Mouse (Mus musculus) kidney, adult 18-20 months (tissue): ENCODE measurements at regions not wholly inside any gene's neighbourhood (a gene's known extent, or its start where the extent isn't known, plus 50 kb on each side); places are given as distances from the start of the nearest gene placed in this dataset.

Experiments
- DNase-seq: peaks from one replicate; pipeline ENCODE4 v3.0.0; 2021

DNA sequence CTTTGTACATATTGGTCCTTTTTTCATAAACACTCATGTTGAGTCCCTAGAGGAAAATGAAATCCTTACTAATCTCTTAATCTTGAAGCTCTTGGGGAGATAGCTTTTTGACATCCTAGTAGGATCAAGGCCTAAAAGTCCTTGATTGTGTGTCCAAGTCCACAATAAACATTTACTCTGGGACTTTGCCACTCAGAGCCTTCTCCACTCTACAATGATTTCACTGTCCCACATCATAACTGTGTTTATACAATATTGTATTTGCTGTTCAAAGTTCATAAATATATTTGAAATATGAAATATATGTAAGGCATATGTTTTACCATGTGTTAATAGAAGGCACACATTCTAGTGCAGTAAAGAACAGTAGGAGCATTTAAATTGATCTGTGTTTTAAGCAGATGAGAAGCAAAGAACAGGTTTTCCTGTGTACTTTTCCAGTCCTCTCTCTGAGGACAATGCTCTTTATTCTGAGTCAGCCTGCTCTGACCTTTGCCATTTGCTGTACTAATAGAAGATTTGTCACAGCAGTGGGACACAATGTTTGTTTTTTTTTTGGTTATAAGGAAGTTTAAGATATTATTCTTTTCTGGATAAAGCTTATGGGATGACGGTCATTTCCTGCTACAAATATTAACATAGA, 130.7 kb upstream of the Gprin3 start:
- DNase-seq, result no peak

DNA sequence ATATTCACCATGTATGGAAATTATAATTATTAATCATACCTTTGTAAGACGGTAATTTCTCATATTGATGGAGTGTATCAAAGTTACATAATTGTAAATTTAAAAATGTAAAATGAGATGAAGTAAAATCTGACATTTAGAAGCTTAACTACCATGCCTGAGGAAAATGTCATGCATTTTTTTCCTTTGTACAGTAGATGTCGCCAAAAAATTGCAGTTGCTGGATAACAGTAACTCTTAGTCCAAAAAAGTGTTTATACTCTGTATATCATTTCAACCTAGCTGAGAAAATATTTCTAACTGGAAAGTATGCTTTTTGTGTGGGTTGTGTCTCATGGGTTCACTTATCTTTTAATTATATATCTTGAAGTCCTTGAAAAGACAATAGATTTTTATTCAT, 110.9 kb upstream of the Gprin3 start:
- no peak for DNase-seq

- no peak for DNase-seq
Observed at GRCm38 (mm10) chr6:59524940-59525265, 98.8 kb upstream of the Gprin3 start.

GRCm38 (mm10) chr6:59524095-59524939, 98.2 kb upstream of the Gprin3 start:
- DNase-seq, result no peak

DNA sequence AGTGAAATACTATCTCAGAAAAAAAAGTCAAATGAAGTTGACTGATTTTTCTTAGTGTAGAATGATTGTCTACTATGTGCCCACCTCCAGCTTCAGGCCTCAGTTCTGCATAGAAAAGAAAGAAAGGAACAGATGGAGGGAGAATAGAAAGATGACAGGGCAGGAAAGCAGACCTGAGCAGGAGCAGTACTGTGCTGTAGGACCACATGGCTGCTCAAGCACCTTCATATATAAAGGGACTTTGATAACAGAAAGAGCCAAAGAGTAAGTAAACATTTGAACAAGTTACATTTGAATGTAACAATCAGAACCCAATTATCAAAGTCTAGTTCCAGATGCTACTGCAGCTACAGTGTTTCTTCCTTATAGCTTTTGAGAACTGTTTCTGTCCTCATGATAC, 96.9 kb upstream of the Gprin3 start:
- DNase-seq, result no peak

GRCm38 (mm10) chr6:59500818-59501217, 74.7 kb upstream of the Gprin3 start:
- no peak for DNase-seq

DNA sequence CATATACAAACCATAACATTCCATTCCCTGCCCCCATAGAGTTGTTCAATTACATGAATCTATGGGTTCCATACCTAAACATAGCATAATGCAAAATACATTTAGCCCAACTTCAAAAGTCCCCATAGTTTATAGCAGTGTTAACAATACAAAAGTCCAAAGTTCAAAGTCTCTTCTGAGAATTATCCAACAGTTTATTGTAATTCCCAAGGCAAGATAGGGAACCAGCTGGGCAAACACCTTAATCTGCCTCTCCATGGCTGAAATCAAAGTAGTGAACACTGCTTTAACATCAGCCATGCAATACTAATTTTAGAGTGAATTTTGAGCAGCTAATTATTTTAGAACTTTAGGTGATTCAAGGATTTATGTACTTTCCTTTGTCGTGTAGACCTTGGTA, 72.7 kb upstream of the Gprin3 start:
- DNase-seq, result no peak

GRCm38 (mm10) chr6:59498079-59498478, 72.0 kb upstream of the Gprin3 start:
- DNase-seq, result peak; percentile 78

GRCm38 (mm10) chr6:59489001-59489575, 63.0 kb upstream of the Gprin3 start:
- no peak for DNase-seq

DNA sequence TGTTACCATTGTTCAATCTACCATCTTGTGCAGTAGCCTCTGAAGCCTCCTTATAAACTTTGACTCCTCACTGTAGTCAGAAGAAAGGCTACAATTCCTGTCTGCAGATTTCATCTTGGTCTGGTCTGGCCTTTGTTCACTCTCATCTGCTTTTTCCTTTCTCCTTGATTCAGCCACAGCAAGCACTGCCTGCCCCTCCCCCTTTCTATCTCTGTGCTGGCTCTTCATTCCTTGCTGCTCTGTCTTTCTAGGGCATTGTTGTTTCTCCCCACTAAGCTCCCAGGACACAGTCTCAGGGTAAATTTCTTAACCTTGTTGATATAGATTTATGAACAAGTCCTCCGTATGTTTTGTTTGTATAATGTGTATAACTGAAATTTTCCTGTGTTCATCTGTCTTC, 62.3 kb upstream of the Gprin3 start:
- no peak for DNase-seq

- DNase-seq, result no peak
Observed at GRCm38 (mm10) chr6:59484004-59484403, 57.9 kb upstream of the Gprin3 start.

GRCm38 (mm10) chr6:59483587-59483986, 57.5 kb upstream of the Gprin3 start:
- peak; percentile 37 for DNase-seq
